Mouse (Mus musculus): ENCODE measurements around the gene Hoxb9.

DNA sequence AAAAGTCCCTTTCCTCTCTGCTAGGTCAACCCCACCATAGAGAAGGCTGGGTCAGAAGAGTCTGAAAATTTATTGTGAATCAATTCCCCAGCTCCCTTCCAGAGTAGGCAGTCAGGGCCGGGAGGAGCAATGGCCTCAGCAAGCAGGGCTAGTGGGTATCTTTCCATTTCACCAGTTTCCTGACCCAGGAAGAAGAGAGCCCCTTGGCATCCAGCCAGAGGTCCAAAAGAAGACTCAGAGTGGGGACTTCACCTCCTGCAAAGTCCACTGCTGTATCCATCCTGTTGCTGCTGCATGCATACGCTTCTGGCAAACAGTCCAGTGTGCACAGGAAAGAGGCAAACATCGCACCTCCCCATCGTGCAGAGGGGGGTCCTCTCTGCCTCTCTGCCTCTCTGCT is 4.6 kb downstream of the Hoxb9 start:
- TF ChIP-seq CTCF (conservative IDR thresholded peaks at IDR 0.05; ENCODE audit: low read length) (no peak), POU5F1 (IDR thresholded peaks at IDR 0.05; ENCODE audit: borderline replicate concordance, low read length) (no peak), NANOG (IDR thresholded peaks at IDR 0.05; ENCODE audit: borderline replicate concordance, low read length) (no peak)

Data from E14TG2a.4 (cell line).